Mouse (Mus musculus) kidney, postnatal 36 days (tissue): ENCODE results near the gene Htr7.
A peak's percentile ranks its signal among the peaks of the same experiment; 100 is the strongest.

Experiments
- DNase-seq, 2 experiments: peaks; one replicate each; pipeline ENCODE4 v3.0.0; 2021 to 2022; ENCODE audit warnings: mixed read lengths in 2 of 2

The Htr7 gene

GRCm38 (mm10) chr19:35955698-35956097 lies 101.6 kb downstream of the Htr7 start:
- DNase-seq, result no peak

- peak; percentile 3 to 53 for DNase-seq
These were observed 107.4 kb downstream of the Htr7 start for GRCm38 (mm10) chr19:35949888-35950287.

- DNase-seq, result no peak
These were observed 132.3 kb downstream of the Htr7 start for GRCm38 (mm10) chr19:35924961-35925495.

GRCm38 (mm10) chr19:35924418-35924817 lies 132.9 kb downstream of the Htr7 start:
- peak; percentile 37 to 65 for DNase-seq
